Mouse (Mus musculus): Measurements from ENCODE around the gene Ttc22. TPM values are rescaled to one million over a fixed set of nuclear protein-coding genes. Genes with fewer than 3 reads are reported as not detected.

The Ttc22 gene
- polyA plus RNA-seq, 2 experiments = 5.9 to 6.9 TPM

GRCm38 (mm10) chr4:106665673-106666072 lies 43.4 kb downstream of the Ttc22 start:
- Histone ChIP-seq H3K9ac (ENCODE audit: low read depth, low read length, severe bottlenecking) (no peak overlapping the region), H3K4me1 (ENCODE audit: control insufficient read depth, insufficient read depth, low read length) (no peaks in the 10 kb centered on the region), H3K4me2 (replicated peaks; ENCODE audit: low read depth, low read length, severe bottlenecking) (no peak overlapping the region), H3K36me3 (ENCODE audit: control insufficient read depth, insufficient read depth, low read length) (peaks cover 96% of the 10 kb centered on the region), H3K27ac (replicated peaks; ENCODE audit: low read depth, low read length) (no peak overlapping the region), H3K9me3 (ENCODE audit: control insufficient read depth, low read length) (no peaks in the 10 kb centered on the region), H3K27me3 (ENCODE audit: control insufficient read depth, insufficient read depth, low read length) (no peaks in the 10 kb centered on the region), H3K4me3 (replicated peaks; ENCODE audit: low read length) (no peak overlapping the region)
- TF ChIP-seq POLR2A (IDR thresholded peaks at IDR 0.05; ENCODE audit: borderline replicate concordance, extremely low read depth, insufficient read depth, insufficient read length) = no peak
- DNase-seq (ENCODE audit: low spot score) (no peak), ATAC-seq (ENCODE audit: low FRiP score, low read depth) (no peak)
- 92% methylated on average over 10 of the region's 10 CpGs for WGBS

DNA sequence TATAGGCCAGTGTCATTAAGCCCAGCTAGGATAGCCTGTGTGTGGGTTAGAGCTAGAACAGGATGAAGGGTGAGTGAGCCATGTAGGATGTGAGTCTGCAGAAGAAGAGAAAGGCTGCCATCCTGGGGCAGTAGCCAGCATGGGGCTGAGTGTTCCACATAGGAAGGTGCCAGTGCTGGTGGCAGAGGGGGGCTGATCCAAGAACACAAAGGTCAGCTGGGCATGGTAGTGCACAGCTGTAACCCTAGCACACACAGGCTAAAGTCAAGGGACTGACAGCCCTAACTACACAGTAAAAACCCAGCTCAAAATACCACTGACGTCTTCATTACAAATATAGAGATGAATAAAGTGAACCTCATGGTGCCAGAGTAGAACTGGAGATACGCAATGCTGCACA lies 44.3 kb downstream of the Ttc22 start:
- Histone ChIP-seq H3K36me3 (ENCODE audit: control insufficient read depth, insufficient read depth, low read length) (peaks cover 99% of the 10 kb centered on the region), H3K4me2 (replicated peaks; ENCODE audit: low read depth, low read length, severe bottlenecking) (no peak overlapping the region)

DNA sequence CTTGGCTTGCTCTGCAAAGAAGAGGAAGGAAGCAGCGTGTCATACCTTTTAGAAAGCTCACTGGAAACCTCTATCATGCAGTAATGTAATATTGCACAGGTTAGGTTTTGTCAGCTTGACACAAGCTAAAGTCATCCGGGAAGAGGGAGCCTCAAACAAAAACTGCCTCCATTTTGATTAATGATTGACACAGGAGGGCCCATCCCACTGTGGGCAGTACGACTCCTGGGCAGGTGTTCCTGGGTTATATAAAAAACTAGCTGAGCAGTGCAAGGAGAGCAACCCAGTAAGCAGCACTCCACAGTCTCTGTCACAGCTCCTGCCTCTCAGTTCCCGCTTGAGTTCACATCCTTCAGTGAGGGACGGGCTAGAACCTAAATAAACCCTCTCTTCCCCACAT lies 54.5 kb downstream of the Ttc22 start:
- Histone ChIP-seq H3K9me3 (ENCODE audit: control insufficient read depth, low read length) (no peaks in the 10 kb centered on the region), H3K4me2 (replicated peaks; ENCODE audit: low read depth, low read length, severe bottlenecking) (no peak overlapping the region), H3K27me3 (ENCODE audit: control insufficient read depth, insufficient read depth, low read length) (no peaks in the 10 kb centered on the region), H3K4me1 (ENCODE audit: control insufficient read depth, insufficient read depth, low read length) (peaks cover 7% of the 10 kb centered on the region), H3K4me3 (replicated peaks; ENCODE audit: low read length) (no peak overlapping the region), H3K27ac (replicated peaks; ENCODE audit: low read depth, low read length) (no peak overlapping the region), H3K36me3 (ENCODE audit: control insufficient read depth, insufficient read depth, low read length) (peaks cover 49% of the 10 kb centered on the region), H3K9ac (ENCODE audit: low read depth, low read length, severe bottlenecking) (no peak overlapping the region)
- ATAC-seq (ENCODE audit: low FRiP score, low read depth) (no peak), DNase-seq (ENCODE audit: low spot score) (no peak)
- no peak for TF ChIP-seq POLR2A (IDR thresholded peaks at IDR 0.05; ENCODE audit: borderline replicate concordance, extremely low read depth, insufficient read depth, insufficient read length)
- WGBS = 90% methylated on average over 5 of the region's 5 CpGs

More for the DNA sequence above, 44.3 kb downstream of the Ttc22 start:
- no peaks in the 10 kb centered on the region for H3K9me3 ChIP-seq (ENCODE audit: control insufficient read depth, low read length)
- H3K9ac ChIP-seq (ENCODE audit: low read depth, low read length, severe bottlenecking) = no peak overlapping the region
- DNase-seq (ENCODE audit: low spot score) (no peak), ATAC-seq (ENCODE audit: low FRiP score, low read depth) (no peak)
- no peak for TF ChIP-seq POLR2A (IDR thresholded peaks at IDR 0.05; ENCODE audit: borderline replicate concordance, extremely low read depth, insufficient read depth, insufficient read length)
- no peak overlapping the region for H3K27ac ChIP-seq (replicated peaks; ENCODE audit: low read depth, low read length)
- H3K4me3 ChIP-seq (replicated peaks; ENCODE audit: low read length) = no peak overlapping the region
- no peaks in the 10 kb centered on the region for H3K27me3 ChIP-seq (ENCODE audit: control insufficient read depth, insufficient read depth, low read length)
- no peaks in the 10 kb centered on the region for H3K4me1 ChIP-seq (ENCODE audit: control insufficient read depth, insufficient read depth, low read length)
- 93% methylated on average over 2 of the region's 2 CpGs for WGBS

DNA sequence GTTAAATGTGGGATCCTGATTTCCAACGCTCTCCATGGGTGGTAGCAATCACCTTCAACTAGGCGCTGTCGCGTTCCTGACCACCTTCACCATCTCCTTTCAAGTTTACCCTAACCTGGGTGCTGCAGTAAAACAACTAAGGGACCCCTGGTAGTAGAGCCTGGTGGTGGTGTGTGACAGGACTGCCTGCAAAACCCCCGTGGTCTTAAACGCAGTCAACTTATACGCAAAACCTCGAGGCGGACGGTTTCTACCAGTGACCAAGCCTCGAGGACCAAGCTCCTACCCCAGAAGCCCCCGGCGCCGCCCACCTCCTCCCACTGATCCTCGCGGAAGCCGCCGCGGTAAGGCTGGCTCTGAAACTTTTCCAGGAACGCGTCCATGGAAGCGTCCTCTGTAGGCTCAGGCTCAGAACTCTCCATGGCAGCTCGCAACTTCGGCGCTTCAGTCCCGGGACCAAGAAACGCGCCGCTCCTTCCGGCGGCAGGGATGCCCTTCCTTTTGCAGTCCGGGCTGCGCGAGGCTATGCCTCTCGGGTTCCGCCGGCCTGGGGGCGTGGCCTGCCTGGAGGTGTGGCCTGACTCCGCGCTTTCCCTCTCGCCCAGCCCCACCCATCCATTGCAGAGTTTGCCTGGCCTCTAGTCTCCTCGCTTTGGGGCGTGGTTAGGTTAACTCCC lies 56.3 kb downstream of the Ttc22 start, which contains the start of gene Ttc4:
Gene Ttc4 (minus strand): TSS at position 503 of the 677 bp plus-strand sequence.
- Histone ChIP-seq H3K9me3 (ENCODE audit: control insufficient read depth, low read length) (no peaks in the 10 kb centered on the region), H3K4me2 (replicated peaks; ENCODE audit: low read depth, low read length, severe bottlenecking) (peak within 1 kb of the TSS; percentile 83), H3K36me3 (ENCODE audit: control insufficient read depth, insufficient read depth, low read length) (peaks cover 35% of the 10 kb centered on the region), H3K27me3 (ENCODE audit: control insufficient read depth, insufficient read depth, low read length) (no peaks in the 10 kb centered on the region), H3K4me3 (replicated peaks; ENCODE audit: low read length) (peak within 1 kb of the TSS; percentile 86), H3K9ac (ENCODE audit: low read depth, low read length, severe bottlenecking) (peak within 1 kb of the TSS; percentile 87), H3K27ac (replicated peaks; ENCODE audit: low read depth, low read length) (peak within 1 kb of the TSS; percentile 56), H3K4me1 (ENCODE audit: control insufficient read depth, insufficient read depth, low read length) (peaks cover 7% of the 10 kb centered on the region)
- WGBS = under 1% methylated on average over 41 of the region's 43 CpGs
- peak; percentile 99 for ATAC-seq (ENCODE audit: low FRiP score, low read depth)
- DNase-seq (ENCODE audit: low spot score) = peak; percentile 92
- TF ChIP-seq POLR2A (IDR thresholded peaks at IDR 0.05; ENCODE audit: borderline replicate concordance, extremely low read depth, insufficient read depth, insufficient read length) = 0 out of 2 replicates have a peak, but pooled peaks have one; percentile 59

- Histone ChIP-seq H3K4me2 (replicated peaks; ENCODE audit: low read depth, low read length, severe bottlenecking) (no peak overlapping the region; the same call in 1 of the 2 replicates), H3K9me3 (ENCODE audit: control insufficient read depth, low read length) (no peaks in the 10 kb centered on the region), H3K27ac (replicated peaks; ENCODE audit: low read depth, low read length) (no peak overlapping the region), H3K27me3 (ENCODE audit: control insufficient read depth, insufficient read depth, low read length) (no peaks in the 10 kb centered on the region), H3K9ac (ENCODE audit: low read depth, low read length, severe bottlenecking) (no peak overlapping the region), H3K4me1 (ENCODE audit: control insufficient read depth, insufficient read depth, low read length) (peaks cover 7% of the 10 kb centered on the region), H3K36me3 (ENCODE audit: control insufficient read depth, insufficient read depth, low read length) (peaks cover 29% of the 10 kb centered on the region), H3K4me3 (replicated peaks; ENCODE audit: low read length) (peak overlapping the region; percentile 86)
- ATAC-seq (ENCODE audit: low FRiP score, low read depth) = peak; percentile 14; the same call in 1 of the 2 replicates
- 37% methylated on average over 3 of the region's 3 CpGs for WGBS
- DNase-seq (ENCODE audit: low spot score) = no peak
- no peak for TF ChIP-seq POLR2A (IDR thresholded peaks at IDR 0.05; ENCODE audit: borderline replicate concordance, extremely low read depth, insufficient read depth, insufficient read length)
Measured at GRCm38 (mm10) chr4:106679152-106679551, 56.9 kb downstream of the Ttc22 start.

Measured in limb, embryonic 14.5 days (tissue).